Mouse (Mus musculus): ENCODE data around the gene Lbr.

DNA sequence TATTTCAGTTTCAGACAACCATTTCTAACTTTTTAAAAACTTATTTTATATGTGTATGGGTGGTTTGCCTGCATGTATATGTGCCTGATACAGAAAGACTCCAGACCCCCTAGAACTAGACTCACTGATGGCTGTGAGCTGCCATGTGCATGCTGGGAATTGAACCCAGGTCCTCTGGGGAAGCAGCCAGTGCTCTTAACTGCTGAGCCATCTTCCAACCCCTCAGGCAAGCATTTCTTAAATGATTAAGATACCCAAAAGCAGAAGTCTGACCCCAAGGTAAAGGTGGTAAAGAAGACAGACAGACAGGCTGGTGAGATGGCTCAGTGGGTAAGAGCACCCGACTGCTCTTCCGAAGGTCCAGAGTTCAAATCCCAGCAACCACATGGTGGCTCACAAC lies 12.0 kb upstream of the Lbr start:
- TF ChIP-seq POLR2A (IDR thresholded peaks at IDR 0.05; ENCODE audit: control insufficient read depth, extremely low read depth, insufficient read depth, low read length, poor library complexity) (no peak), CTCF (IDR thresholded peaks at IDR 0.05; ENCODE audit: borderline replicate concordance, control insufficient read depth, extremely low read depth, insufficient read depth, low read length, poor library complexity) (no peak)
